Comparison of ENCODE assay signal across 18 mouse cellular contexts in the genomic region with DNA sequence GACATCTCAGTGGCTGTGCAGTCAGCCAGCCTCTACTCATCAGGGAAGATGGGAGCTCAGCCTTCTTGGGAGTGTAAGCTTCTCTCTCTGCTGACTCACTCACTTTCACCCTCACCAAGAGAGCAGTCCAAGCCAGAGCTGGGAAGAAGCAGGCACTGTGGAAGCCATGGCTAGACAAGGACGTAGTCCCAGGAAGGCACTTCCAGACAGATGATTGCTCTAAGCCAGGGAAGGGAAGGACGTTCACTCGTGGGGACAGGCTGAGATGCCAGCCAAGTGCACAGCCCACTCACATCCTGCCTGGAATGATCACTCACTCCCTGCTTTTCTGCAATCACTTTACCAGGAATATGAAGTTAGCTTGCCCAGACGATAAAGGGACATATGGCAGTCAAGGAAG.
DNase-seq lines count a peak whose midpoint lies in the region.
"Had no signal": no experiment of that assay in that cellular context is flagged by ENCODE, and none has a peak within 500 bp of the region (broad histone marks: within the 10 kb centered on the region; RNA-seq: fewer than 3 reads in every experiment).

No protein-coding gene starts in this region.

- DNase-seq in gastrocnemius, postnatal 25 days, result peak; percentile 9
- DNase-seq in gastrocnemius, postnatal 10 days, result no peak
- peak; percentile 25 to 42 for DNase-seq in left cerebral cortex, adult 18-20 months (ENCODE audit: low spot score in 2 of 2)
- DNase-seq in left cerebral cortex, postnatal 4 days, result no peak
- peak; percentile 42 for DNase-seq in right cerebral cortex, postnatal 25 days
- no peak for DNase-seq in right cerebral cortex, postnatal 4 days
- no peak for DNase-seq in kidney, adult 18-20 months
- DNase-seq: adrenal gland, postnatal 10 days; cerebellum, adult 11-12 months; cerebellum, adult 9-11 months; gastrocnemius, adult 2 months; heart, postnatal 10 days; kidney, adult 11 months; kidney, postnatal 25 days; liver; lung, adult 2 months; lung, postnatal 14 days; midbrain, embryonic 14.5 days had no signal

- intact Hi-C loops in left cerebral cortex, postnatal 4 days (cut with DNase I), result no loop called here

Comparison
In these comparisons a context has a peak if more than half of its experiments do, and no peak if none do; other contexts are left out.
1. DNase-seq: peak in gastrocnemius, postnatal 25 days (single experiment), left cerebral cortex, adult 18-20 months (2 of 2) and right cerebral cortex, postnatal 25 days (single experiment); none in gastrocnemius, postnatal 10 days (single experiment), left cerebral cortex, postnatal 4 days (single experiment), right cerebral cortex, postnatal 4 days (single experiment) and kidney, adult 18-20 months (single experiment).